Mouse (Mus musculus): ENCODE data around the gene Mlh3. TPM values are rescaled to one million over a fixed set of nuclear protein-coding genes. Genes with fewer than 3 reads are reported as not detected.
A peak's percentile ranks its signal among the peaks of the same experiment; 100 is the strongest.

Gene Mlh3
- polyA plus RNA-seq, 1 experiment, result 5.5 TPM

GRCm38 (mm10) chr12:85197936-85198335 lies 72.5 kb downstream of the Mlh3 start:
- H3K27me3 ChIP-seq (ENCODE audit: control insufficient read depth, insufficient read depth, low read length), result no peaks in the 10 kb centered on the region
- no peak for TF ChIP-seq POLR2A (IDR thresholded peaks at IDR 0.05; ENCODE audit: control insufficient read depth, extremely low read depth, insufficient read depth, low read length, poor library complexity)
- 94% methylated on average over 8 of the region's 8 CpGs for WGBS
- H3K4me3 ChIP-seq (ENCODE audit: control insufficient read depth, insufficient read depth, low read length), result no peak overlapping the region
- H3K27ac ChIP-seq (ENCODE audit: control insufficient read depth, insufficient read depth, low read length), result no peak overlapping the region
- no peak for DNase-seq
- peaks cover 30% of the 10 kb centered on the region for H3K4me1 ChIP-seq (replicated peaks; ENCODE audit: control insufficient read depth, insufficient read depth, low read length)
- no peaks in the 10 kb centered on the region for H3K36me3 ChIP-seq (ENCODE audit: control insufficient read depth, insufficient read depth, low read length)

DNA sequence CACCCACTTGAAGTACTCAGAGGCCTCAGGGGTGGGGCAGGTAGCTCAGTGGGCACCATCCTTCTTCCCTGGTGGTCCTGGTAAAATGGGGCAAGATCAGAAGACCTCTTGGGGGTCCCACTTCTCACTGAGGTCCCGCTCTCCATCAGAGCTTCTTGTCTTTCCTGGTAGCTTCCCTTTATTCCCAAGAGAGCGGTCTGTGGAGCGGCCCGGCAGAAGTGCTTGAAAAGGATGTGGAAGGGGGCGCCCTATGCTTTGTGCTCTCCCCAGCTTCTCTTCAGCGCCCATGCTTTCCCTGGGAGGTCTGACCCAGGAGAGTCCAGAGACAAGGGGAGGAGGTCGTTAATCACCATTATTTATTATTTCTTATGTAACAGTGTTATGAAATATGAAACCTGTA lies 73.0 kb downstream of the Mlh3 start:
- Histone ChIP-seq H3K4me1 (replicated peaks; ENCODE audit: control insufficient read depth, insufficient read depth, low read length) (peaks cover 35% of the 10 kb centered on the region), H3K36me3 (ENCODE audit: control insufficient read depth, insufficient read depth, low read length) (no peaks in the 10 kb centered on the region), H3K4me3 (ENCODE audit: control insufficient read depth, insufficient read depth, low read length) (no peak overlapping the region), H3K27me3 (ENCODE audit: control insufficient read depth, insufficient read depth, low read length) (no peaks in the 10 kb centered on the region), H3K27ac (ENCODE audit: control insufficient read depth, insufficient read depth, low read length) (no peak overlapping the region)
- DNase-seq, result no peak
- WGBS, result 96% methylated on average over 7 of the region's 7 CpGs
- TF ChIP-seq POLR2A (IDR thresholded peaks at IDR 0.05; ENCODE audit: control insufficient read depth, extremely low read depth, insufficient read depth, low read length, poor library complexity), result no peak
- no peak for TF ChIP-seq CTCF (IDR thresholded peaks at IDR 0.05; ENCODE audit: borderline replicate concordance, control insufficient read depth, extremely low read depth, insufficient read depth, low read length, poor library complexity)

- Histone ChIP-seq H3K4me1 (replicated peaks; ENCODE audit: control insufficient read depth, insufficient read depth, low read length) (peaks cover 39% of the 10 kb centered on the region), H3K36me3 (ENCODE audit: control insufficient read depth, insufficient read depth, low read length) (no peaks in the 10 kb centered on the region), H3K4me3 (ENCODE audit: control insufficient read depth, insufficient read depth, low read length) (no peak overlapping the region), H3K27ac (ENCODE audit: control insufficient read depth, insufficient read depth, low read length) (no peak overlapping the region), H3K27me3 (ENCODE audit: control insufficient read depth, insufficient read depth, low read length) (no peaks in the 10 kb centered on the region)
- TF ChIP-seq POLR2A (IDR thresholded peaks at IDR 0.05; ENCODE audit: control insufficient read depth, extremely low read depth, insufficient read depth, low read length, poor library complexity) (no peak), CTCF (IDR thresholded peaks at IDR 0.05; ENCODE audit: borderline replicate concordance, control insufficient read depth, extremely low read depth, insufficient read depth, low read length, poor library complexity) (no peak)
- DNase-seq, result no peak
- WGBS, result 97% methylated on average over 10 of the region's 10 CpGs
Measured at GRCm38 (mm10) chr12:85196191-85196590, 74.2 kb downstream of the Mlh3 start.

GRCm38 (mm10) chr12:85195086-85195485 lies 75.3 kb downstream of the Mlh3 start:
- peaks cover 39% of the 10 kb centered on the region for H3K4me1 ChIP-seq (replicated peaks; ENCODE audit: control insufficient read depth, insufficient read depth, low read length)
- no peak for TF ChIP-seq POLR2A (IDR thresholded peaks at IDR 0.05; ENCODE audit: control insufficient read depth, extremely low read depth, insufficient read depth, low read length, poor library complexity)
- TF ChIP-seq CTCF (IDR thresholded peaks at IDR 0.05; ENCODE audit: borderline replicate concordance, control insufficient read depth, extremely low read depth, insufficient read depth, low read length, poor library complexity), result no peak
- WGBS, result 90% methylated on average over 5 of the region's 5 CpGs

GRCm38 (mm10) chr12:85194623-85195018 lies 75.8 kb downstream of the Mlh3 start:
- TF ChIP-seq CTCF (IDR thresholded peaks at IDR 0.05; ENCODE audit: borderline replicate concordance, control insufficient read depth, extremely low read depth, insufficient read depth, low read length, poor library complexity), result no peak
- no peak for TF ChIP-seq POLR2A (IDR thresholded peaks at IDR 0.05; ENCODE audit: control insufficient read depth, extremely low read depth, insufficient read depth, low read length, poor library complexity)
- Histone ChIP-seq H3K4me1 (replicated peaks; ENCODE audit: control insufficient read depth, insufficient read depth, low read length) (peaks cover 39% of the 10 kb centered on the region), H3K36me3 (ENCODE audit: control insufficient read depth, insufficient read depth, low read length) (no peaks in the 10 kb centered on the region), H3K4me3 (ENCODE audit: control insufficient read depth, insufficient read depth, low read length) (no peak overlapping the region), H3K27me3 (ENCODE audit: control insufficient read depth, insufficient read depth, low read length) (no peaks in the 10 kb centered on the region), H3K27ac (ENCODE audit: control insufficient read depth, insufficient read depth, low read length) (no peak overlapping the region)
- no peak for DNase-seq
- 94% methylated on average over 4 of the region's 4 CpGs for WGBS

More at GRCm38 (mm10) chr12:85195086-85195485, 75.3 kb downstream of the Mlh3 start:
- no peak overlapping the region for H3K4me3 ChIP-seq (ENCODE audit: control insufficient read depth, insufficient read depth, low read length)
- DNase-seq, result no peak
- H3K27ac ChIP-seq (ENCODE audit: control insufficient read depth, insufficient read depth, low read length), result no peak overlapping the region
- H3K27me3 ChIP-seq (ENCODE audit: control insufficient read depth, insufficient read depth, low read length), result no peaks in the 10 kb centered on the region
- H3K36me3 ChIP-seq (ENCODE audit: control insufficient read depth, insufficient read depth, low read length), result no peaks in the 10 kb centered on the region

- Histone ChIP-seq H3K4me3 (ENCODE audit: control insufficient read depth, insufficient read depth, low read length) (no peak overlapping the region), H3K27me3 (ENCODE audit: control insufficient read depth, insufficient read depth, low read length) (no peaks in the 10 kb centered on the region), H3K4me1 (replicated peaks; ENCODE audit: control insufficient read depth, insufficient read depth, low read length) (peaks cover 39% of the 10 kb centered on the region), H3K27ac (ENCODE audit: control insufficient read depth, insufficient read depth, low read length) (no peak overlapping the region), H3K36me3 (ENCODE audit: control insufficient read depth, insufficient read depth, low read length) (no peaks in the 10 kb centered on the region)
- no peak for DNase-seq
- TF ChIP-seq CTCF (IDR thresholded peaks at IDR 0.05; ENCODE audit: borderline replicate concordance, control insufficient read depth, extremely low read depth, insufficient read depth, low read length, poor library complexity), result no peak
- no peak for TF ChIP-seq POLR2A (IDR thresholded peaks at IDR 0.05; ENCODE audit: control insufficient read depth, extremely low read depth, insufficient read depth, low read length, poor library complexity)
- WGBS, result 97% methylated on average over 11 of the region's 11 CpGs
Measured at GRCm38 (mm10) chr12:85193923-85194622, 76.3 kb downstream of the Mlh3 start.

DNA sequence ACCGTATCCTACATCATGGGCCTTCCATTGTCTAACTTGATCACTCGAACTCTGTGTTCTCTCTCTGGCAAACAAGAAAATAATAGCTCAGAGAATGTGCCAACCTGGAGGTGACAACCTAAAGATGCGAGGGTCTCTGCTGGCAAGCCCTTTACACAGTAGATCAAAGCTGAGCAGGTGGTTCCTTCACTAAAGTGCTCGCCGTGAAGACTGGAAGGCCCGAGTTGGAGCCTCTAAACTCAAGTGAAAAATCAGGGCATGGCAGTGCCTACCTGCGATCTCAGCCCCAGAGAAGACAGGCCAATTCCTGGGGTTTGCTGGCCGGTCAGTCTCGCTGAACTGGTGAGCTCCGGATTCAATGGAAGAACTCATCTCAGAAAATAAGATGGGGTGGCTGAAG lies 77.3 kb downstream of the Mlh3 start:
- Histone ChIP-seq H3K27ac (ENCODE audit: control insufficient read depth, insufficient read depth, low read length) (peak overlapping the region; percentile 38), H3K4me3 (ENCODE audit: control insufficient read depth, insufficient read depth, low read length) (no peak overlapping the region), H3K4me1 (replicated peaks; ENCODE audit: control insufficient read depth, insufficient read depth, low read length) (peaks cover 39% of the 10 kb centered on the region), H3K36me3 (ENCODE audit: control insufficient read depth, insufficient read depth, low read length) (no peaks in the 10 kb centered on the region), H3K27me3 (ENCODE audit: control insufficient read depth, insufficient read depth, low read length) (no peaks in the 10 kb centered on the region)
- no peak for TF ChIP-seq CTCF (IDR thresholded peaks at IDR 0.05; ENCODE audit: borderline replicate concordance, control insufficient read depth, extremely low read depth, insufficient read depth, low read length, poor library complexity)
- TF ChIP-seq POLR2A (IDR thresholded peaks at IDR 0.05; ENCODE audit: control insufficient read depth, extremely low read depth, insufficient read depth, low read length, poor library complexity), result no peak
- DNase-seq, result no peak
- 47% methylated on average over 10 of the region's 10 CpGs for WGBS

Data from thymus, adult 2 months (tissue).